Mouse (Mus musculus): Measurements from ENCODE around the gene Apbb1.

The Apbb1 gene

DNA sequence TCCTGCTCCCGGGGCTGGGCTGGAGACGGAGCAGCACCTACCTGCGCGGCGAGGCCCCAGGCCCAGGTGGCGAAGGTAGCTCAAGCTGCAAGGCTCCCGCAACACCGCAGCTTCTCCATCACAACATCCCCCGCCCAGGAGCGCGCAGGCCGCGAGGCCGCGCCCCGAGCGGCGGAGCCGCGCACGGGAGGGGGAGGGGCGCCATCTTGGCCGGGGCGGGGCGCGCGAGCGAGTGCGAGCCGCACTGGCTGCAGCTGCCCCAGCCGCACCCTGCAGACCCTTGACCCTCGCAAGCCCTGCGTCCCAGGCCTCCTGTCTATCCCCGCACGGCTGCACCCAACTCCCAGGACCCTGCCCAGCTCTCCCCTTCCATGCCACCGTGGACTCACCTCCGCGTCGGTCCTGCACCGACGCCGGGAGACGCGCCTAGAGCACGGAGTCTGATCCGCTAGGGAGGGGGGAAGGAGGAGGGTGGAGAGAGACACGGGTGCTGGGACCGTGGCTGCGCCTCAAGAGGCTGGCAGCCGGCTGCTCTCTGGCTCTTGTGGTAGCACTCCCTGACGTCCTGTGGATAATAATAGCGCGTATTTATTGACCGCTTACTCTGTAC is at the start of gene Apbb1:
Apbb1 (minus strand) TSS at position 560 of the 610 bp plus-strand sequence.
- peak; percentile 26 to 48 for DNase-seq (ENCODE audit: low spot score in 2 of 2)

DNA sequence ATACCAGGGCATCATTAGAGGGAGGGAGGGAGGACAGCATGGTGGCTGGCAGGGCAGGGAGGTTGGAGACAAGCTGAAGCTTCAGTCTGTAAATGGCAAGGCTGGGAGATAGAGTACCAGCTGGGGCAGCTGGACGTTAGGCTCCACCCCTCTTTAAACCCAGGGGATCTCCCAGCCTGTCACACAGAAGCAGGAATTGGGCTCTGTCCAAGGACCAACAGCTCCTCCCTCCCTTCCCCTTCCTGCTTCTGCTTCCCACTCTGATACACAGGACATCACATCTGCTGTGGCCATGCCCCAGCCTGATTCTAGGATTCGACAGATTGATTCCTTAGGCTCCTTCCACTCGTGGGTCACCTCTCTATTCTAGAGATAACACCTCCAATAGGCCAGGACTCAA is 47.2 kb upstream of the Apbb1 start:
- no peak for DNase-seq (ENCODE audit: low spot score in 2 of 2)

DNA sequence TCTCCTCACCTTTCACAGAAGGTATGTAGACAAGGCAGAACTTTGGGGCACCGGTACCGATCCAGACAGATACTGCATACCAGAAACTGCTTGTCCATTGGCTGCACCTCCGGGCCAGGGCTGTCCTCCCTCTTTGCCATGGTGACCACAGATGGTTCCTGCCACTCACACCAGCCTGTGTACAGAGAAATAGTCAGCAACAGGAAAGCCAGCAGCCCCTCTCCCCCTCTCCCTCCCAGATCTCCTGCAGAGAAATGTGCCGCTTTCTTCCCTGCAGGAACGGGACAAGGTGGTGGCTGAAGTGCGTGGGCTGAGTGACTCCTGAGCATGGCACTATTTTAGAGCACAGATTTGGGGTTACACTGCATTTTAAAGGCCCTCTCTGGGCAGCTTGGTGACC is 43.9 kb upstream of the Apbb1 start:
- DNase-seq (ENCODE audit: low spot score in 2 of 2) = no peak

DNA sequence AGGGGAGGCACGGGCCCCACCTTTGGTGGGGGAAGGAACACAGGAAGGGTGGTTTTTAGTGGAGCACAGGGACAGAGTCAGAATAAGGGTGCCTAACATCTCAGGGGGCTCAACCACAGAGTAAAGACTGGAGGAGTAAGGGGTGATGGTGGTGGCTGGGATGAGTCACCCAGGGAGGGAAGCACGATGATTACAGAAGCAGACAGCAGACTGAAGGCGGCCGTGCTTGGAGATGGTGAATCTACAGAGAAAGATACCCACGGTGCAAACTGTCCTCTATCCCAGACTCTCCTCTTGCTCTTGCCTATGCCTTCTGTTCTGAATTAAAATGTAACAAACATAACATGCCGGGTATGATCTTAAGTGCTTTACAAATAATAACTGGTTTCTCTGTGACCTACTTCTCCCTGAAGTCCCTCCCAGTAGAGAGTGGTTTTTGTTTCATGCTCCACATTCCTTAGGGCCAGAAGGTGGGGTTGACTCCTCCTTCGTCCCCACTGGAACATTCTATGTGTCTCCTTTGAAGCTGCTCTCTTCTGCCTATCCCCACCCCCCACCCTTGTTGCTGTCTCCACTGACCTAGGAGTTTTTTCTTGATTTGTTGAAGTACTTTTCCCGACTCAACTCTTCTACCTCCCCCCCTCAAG is 40.3 kb upstream of the Apbb1 start:
- no peak for DNase-seq (ENCODE audit: low spot score in 2 of 2)

DNA sequence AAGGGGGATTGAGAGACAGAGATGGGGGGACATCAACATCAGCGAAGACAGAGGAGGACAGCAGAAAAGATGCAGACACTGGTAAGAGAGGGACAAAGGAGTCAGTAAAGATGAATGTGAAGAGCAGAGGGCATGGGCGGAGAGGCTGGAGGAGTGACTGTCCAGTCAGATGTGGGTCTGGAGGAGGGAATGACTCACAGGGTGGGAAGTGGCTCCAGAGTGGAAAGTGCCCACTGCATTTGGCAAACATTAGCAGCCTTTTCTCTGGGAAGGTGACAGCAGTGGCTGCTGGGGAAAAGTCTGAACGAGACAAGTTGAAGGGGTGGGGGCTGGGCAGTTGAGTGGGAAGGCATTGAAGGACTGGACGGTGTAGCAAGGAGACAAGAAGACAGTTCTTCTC is 39.6 kb upstream of the Apbb1 start:
- no peak for DNase-seq (ENCODE audit: low spot score in 2 of 2)

DNA sequence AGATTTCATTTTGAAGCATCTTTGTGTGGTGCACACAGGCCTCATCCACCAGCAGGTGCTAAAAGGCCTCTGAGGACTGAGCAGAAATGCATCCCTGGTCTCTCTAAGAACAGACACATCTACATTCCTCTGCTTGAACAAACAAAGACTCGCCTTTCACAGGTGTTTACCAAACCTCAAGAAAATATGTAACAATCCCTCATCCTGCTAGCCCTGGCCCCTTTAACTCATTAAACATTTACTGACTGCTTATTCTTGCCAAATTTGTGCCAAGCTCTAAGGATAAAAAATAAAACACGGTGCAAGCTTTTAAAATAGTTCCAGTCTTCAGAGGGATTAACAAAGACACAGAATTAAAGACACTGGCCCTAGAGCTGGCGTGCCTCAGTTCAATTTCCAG is 38.2 kb upstream of the Apbb1 start:
- DNase-seq (ENCODE audit: low spot score in 2 of 2) = no peak

DNA sequence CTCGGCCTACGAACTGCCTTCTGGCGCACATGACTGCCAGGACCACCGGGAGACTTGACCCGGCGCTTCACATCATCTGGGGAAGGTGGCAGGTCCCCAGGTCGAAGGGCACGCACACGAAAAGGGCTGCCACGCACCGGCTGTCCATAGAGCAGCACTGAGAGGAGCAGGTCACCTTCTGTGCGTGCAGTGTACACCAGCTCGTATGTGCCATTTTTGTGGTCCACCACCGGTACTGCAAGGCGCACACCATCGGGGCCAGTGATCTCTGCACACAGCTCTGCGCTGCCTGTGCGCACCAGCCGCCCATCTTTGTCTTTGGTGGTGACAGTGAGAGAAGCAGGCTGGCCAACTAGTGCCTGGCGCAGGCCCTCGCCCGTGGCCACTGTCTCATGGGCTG is 36.4 kb upstream of the Apbb1 start:
- no peak for DNase-seq (ENCODE audit: low spot score in 2 of 2)

DNA sequence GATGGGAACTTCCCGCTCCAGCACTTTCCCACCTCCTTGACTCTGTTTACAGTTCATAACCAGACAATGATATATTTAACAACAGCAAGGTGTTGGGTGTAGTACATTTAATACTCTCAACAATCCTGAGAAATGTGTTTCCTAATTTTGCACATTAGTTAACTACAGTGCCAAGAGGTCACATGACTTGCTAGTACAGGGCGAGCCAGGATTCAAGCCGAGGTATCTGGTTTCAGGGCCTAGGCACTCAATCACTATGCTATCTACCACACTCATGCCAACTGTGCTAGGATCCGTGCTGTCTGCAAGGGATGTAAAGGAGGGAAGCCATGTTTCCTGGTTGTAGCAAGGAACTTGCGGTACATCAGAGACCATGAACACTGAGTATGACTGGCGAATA is 35.1 kb upstream of the Apbb1 start:
- DNase-seq (ENCODE audit: low spot score in 2 of 2) = no peak

DNA sequence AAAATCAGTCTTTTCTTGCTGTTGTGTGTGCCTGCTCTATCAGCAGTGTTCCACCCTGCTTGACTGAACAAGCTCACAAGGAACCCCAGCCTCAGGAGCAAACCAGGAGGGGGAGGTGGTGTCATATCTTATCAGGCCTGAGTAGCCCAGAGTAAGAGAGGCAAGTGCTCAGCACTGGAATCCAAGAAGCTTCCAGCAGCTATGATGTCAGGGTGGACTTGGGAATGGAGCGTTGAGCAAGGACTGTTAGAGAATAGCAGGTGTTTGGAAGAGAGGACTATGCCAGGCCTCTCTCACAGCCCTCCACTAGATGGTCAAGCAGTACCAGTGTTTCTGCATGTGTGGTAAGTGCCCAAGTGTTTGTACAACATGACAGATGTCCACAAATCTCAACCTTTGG is 34.3 kb upstream of the Apbb1 start:
- DNase-seq (ENCODE audit: low spot score in 2 of 2) = no peak

DNA sequence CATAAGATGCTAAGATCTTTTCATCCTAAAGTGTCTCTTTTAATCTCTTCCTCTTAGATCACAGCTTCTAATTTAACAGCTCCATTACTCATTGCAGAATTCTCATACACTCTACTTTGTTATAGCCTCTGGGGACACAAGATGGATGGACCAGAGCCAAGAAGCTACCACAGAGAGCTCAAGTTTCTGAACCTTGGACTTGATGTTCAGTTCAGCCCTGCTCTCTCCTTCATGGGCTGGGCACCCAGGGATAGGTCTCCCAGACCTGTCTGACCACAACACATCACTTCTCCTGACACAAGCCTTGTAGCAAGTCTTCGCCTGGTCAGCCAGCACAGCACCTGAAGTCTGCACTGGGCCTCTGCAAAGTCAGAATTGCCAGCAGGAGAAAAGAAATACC is 32.9 kb upstream of the Apbb1 start:
- DNase-seq (ENCODE audit: low spot score in 2 of 2) = no peak

DNA sequence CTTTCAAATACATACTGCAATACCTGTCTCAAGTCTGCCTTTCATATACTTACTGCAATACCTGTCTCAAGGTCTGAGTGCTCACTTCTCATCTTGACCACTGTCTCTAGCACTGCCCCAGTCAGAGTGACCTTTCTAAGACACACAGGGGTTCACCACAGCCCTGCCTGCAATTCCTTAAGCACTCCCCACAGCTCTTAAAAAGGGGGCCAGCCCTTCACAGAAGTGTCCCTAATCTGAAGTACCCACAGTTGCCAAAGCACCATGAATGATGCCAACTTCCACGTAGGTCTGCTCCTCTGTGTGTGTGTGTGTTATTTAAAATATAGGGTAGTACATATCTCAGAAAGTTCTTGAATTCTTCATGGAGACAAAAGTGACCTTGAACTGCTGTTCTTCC is 30.3 kb upstream of the Apbb1 start:
- DNase-seq (ENCODE audit: low spot score in 2 of 2) = no peak

DNA sequence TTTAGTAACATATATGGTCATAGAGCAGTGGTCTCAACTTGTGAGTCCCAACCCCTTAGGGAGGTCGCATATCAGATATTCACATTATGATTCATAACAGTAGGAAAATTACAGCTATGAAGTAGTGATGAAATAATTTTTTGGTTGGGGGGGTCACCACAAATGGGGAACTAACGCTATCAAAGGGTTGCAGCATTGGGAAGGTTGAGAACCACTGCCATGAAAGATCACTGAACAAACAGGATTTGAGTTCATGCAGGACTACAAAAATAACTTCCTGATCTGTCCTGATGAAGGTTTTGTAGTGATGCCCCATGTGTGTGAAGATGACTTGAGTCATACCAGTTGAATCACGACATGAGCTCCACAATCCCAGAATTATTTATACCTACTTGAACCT is 27.0 kb upstream of the Apbb1 start:
- no peak for DNase-seq (ENCODE audit: low spot score in 2 of 2)

DNA sequence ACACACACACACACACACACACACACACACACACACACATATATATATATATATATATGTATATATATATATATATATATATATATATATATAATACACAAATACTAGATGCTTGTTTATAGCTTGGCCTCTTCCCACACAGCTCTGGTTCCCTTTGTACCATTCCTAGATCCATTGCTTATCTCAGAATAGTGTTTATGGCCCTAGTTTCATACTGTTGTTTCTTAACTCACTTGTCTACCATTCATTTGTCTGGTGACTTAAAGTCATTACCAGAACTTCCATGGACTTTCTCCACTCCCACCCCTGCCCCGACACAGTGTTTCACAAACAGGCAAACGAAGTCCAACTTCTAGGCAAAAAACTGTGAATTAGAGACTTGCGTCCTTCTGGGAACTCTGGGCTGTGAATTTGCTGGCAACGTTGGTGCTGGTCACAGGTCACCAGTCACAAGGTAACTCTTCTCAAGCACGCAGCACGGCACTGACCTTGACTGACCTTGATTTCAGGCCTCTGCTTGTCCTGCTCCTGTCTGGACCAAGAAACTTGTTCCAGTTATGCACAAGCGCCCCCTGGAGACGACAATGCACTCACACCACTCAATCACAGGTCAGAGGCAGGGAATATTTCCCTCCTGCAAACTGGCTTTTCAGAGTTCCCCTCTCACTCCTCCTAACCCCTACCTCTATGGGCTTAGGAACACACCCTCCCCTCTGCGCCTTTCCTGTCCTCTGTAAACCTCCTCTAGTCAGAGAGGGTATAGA is 21.6 kb upstream of the Apbb1 start:
- DNase-seq (ENCODE audit: low spot score in 2 of 2) = peak; percentile 18 to 43

DNA sequence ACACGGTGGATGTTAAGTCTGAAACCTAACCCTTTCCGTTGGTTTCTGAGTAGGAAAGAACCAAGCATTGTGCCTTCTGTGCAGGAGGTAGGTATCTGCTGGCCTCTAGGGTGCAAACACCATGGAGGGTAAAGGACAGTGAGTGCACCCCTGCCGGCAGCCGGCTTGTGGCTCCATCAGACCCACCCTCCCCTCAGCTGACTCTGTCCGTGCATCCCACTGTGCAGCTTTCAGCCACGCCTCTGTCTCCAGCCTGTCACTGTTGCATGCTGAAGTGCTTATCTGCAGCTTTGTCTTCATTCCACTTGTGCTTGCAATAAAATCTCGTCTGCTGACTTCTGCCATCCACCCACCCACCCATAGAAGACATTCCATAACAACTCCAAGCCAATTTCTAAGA is 8.6 kb upstream of the Apbb1 start:
- DNase-seq (ENCODE audit: low spot score in 2 of 2) = no peak

DNA sequence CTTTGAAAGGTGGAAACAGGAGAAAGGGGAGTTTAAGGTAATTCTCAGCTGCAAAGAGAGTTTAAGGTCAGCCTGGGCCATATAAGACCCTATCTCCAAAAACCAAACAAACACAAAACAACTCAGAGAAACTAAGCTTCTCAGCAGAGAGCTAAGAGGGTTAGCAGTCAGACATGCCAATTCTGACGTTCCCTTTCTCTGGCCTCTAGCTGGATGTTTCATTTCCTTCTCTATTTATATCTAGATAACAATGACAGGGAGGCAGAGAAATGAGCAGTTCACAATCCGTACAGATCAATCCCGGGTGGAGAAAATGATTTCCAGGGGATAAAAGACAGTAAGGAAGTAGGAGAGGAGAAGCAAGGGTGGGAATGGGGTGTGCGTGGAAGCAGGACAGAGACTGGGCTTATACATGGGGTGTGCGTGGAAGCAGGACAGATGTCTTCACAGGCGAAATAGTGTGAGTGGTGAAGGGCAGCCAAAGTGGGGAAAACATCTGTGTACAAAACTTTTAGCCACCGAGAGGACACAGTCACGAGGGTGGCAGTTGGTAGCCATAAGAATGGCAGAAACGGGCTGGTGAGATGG is 7.0 kb upstream of the Apbb1 start:
- DNase-seq (ENCODE audit: low spot score in 2 of 2) = no peak

DNA sequence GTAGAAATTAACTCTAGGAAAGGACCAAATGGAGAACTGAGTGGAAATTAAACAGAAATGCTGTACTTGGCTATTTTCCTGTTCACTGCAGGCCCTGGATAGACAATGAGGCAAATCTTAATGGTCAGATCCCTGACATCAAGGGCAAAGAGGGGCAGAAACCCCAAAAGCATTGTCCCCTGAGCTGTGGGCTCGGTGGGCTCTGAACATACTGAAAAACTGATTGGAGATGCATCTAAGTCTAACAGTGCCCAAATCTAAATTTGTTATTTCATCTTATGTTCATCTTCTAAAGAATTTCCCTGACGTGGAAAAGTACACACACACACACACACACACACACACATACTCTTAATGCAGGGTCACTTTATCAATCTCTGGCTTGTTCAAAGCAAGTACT is 506 bp upstream of the Apbb1 start:
- DNase-seq (ENCODE audit: low spot score in 2 of 2) = no peak

DNA sequence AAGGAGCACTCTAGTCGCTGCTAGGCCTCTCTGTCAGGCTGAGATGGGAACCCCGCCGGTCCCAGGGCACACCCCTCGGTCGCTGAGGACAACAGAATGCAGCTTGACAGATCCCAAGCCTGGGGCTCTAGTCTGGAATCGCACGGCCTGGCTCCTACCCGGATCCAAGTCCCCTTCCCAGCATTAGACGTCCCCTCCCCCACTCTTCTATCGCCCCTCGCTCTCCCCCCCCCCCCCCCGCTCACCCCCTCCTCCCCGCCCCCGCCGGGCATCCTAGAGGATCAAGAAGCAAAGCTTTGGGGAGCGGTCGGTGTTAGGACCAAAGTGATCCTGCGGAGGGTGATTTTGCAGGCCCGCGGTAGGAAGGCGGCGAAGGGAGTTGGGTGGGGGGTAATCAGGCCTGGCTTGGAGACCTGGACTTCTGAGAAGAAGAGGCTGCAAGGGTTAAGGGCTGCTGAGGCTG is 795 bp downstream of the Apbb1 start:
- DNase-seq (ENCODE audit: low spot score in 2 of 2) = no peak

DNA sequence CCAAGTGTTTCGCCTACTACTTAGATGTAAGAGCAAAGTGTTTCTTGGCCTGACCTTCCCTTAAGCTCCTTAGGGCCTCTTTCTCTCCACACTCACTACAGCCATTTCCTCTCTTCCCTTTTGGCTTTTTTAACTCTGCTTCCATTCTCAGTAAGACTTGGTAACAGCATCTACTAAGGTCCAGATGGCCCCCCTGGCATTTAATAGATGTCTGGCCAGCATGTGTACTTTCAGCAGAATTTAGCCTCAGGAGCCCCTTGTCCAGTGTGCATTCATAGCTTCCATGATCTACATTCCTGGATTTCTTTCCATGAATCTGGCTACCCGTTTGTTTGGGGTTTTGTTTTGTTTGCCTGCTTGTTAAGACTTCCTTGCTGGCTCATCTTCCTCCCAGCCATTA is 3.0 kb downstream of the Apbb1 start:
- DNase-seq (ENCODE audit: low spot score in 2 of 2) = no peak

DNA sequence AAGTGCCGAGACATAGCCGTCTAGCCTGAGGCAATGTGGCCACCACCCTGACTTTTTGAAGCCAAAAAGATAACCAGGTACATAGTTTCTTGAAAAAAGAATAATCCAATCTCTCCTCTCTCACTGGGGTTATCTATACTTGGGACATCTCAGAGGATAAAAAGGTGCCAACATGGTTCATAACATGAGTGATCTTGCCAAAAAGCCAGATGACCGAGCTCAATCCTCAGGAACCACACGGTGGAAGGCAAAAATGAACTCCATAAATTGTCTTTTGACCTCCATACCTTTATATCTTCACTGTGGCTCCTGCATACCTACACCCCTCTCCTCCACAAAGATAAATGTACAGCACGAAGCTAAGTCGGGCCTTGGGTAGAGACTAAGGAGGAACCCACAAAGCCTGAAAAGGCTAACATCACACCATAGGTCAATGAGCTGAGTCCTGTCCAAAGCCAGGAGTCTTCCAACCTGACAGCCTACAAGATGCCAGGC is 4.0 kb downstream of the Apbb1 start:
- DNase-seq (ENCODE audit: low spot score in 2 of 2) = no peak

DNA sequence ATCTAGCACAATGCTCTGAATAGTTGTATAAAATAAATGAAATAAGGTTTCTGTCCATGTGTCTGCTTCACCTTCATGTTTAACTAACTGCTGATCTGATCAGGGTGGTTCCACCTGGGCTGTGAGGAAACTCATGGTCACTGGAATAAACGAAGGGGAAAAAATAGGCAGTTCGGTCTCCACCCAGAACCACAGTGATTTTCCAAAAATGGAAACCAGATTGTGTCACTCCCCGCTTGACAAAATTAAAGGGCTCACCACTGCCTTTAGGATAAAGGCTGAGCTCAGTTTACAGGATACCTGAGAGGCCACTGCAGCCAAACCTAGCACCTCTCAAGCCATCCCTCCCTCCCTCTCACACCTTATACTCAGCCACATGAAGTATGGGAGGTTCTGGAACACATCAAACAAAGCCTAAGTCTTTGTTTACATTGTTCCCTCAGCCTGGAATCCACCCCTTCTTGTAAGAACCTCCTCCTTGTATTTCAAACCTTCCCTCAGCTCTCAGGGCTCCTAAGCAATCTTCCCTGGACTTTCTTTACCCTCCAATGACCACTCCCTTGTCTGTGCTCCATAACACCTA is 5.2 kb downstream of the Apbb1 start:
- no peak for DNase-seq (ENCODE audit: low spot score in 2 of 2)

DNA sequence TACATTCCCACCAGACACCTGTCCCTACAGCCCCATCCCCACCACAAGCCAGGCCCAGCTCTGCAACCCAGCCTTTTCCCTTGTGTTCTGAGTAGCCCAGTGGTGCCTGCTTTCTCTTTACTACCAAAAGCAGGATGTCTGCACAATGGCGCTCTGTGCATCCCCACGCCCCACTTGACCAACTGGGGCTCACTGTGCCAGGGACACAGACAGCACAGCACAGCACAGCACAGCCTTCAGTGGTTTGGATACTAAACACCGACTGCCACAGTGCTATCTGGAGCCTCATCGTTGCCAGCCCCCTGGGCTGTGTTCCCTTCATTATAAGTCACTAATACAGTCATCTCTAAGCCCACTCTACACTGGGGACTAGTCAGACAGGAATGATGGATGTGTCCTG is 6.9 kb downstream of the Apbb1 start:
- DNase-seq (ENCODE audit: low spot score in 2 of 2) = no peak

DNA sequence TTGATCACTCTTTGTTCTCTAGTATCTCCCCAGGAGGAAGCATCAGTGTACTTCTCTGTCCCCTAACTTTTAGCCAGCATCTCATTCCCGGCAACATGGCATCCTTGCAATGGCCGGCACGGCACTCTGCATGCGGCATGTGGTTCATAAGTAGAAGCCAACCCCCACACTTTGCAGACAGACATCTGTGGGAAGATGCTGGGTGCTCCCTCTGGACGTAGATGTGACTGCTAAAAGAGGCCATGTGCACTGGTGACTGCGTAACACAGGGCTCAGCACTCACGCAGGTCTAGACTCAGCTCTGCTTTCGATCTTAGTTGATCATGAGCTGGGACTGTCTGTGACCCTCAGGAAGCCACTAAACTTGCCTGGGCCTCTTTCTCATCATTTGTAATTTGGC is 8.5 kb downstream of the Apbb1 start:
- no peak for DNase-seq (ENCODE audit: low spot score in 2 of 2)
